Mouse (Mus musculus) T-helper 2 cell (primary cell): ENCODE measurements around the gene Cbx8.

Source experiments
- in situ Hi-C: fragments of 300-600 bp; cut with MboI, MseI; formaldehyde crosslinking; loops from one replicate; pipeline ENCODE4 v1.15.1; 2025; ENCODE audit warnings: high pct_unique_total_duplicates

Gene Cbx8

GRCm38 (mm10) chr11:119079445-119079837, 38.7 kb upstream of the Cbx8 start:
- in situ Hi-C loops: no loop called here

- in situ Hi-C loops: no loop called here
These were observed 38.1 kb upstream of the Cbx8 start for GRCm38 (mm10) chr11:119078691-119079444.

- in situ Hi-C loops: no loop called here
These were observed 37.0 kb upstream of the Cbx8 start for GRCm38 (mm10) chr11:119077755-119078154.

DNA sequence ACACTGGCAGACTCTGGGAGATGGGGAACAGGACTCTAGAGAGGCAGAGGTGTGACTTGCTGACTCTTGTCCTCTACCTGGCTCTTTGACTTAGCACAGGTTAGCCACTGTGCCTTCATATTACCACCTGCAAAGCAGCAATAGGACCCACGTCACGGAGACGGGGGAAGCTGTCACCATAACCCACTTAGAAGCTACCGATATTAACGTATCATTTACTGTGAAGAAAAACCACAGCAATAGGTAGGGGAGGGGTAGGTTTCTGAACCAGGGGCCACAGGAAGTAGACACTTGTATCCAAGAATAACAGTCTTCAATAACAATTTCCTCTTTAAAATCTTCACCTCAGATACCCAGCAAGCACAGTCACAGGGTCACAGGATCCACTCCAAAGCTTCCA, 35.0 kb upstream of the Cbx8 start:
- in situ Hi-C loops: no loop called here

DNA sequence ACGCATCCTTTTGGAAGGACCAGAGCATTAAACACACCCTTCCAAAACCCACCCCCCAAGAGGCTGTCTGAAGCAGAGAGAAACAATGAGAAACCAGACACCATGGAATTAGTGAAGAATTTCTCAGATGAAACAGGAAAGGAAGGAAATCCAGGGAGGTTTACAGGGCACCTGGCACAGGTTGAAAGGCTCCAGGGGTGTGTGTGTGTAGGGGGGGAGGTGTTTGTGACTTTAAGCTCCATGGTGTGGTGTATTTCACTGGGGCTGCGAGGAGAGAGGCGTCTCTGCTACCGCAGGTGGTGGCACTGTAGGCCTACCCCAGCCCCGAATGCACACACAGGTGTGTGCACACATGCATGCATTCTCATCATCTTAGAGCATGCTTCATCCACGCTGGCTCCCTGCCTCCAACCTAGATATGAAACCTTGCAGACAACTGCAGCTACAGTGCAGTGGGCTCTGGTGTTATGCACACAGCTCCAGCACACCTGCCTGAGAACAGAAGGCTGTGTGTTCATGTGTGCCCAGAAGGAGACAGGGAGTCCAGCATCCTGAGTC, 33.2 kb upstream of the Cbx8 start:
- in situ Hi-C loops: no loop called here

DNA sequence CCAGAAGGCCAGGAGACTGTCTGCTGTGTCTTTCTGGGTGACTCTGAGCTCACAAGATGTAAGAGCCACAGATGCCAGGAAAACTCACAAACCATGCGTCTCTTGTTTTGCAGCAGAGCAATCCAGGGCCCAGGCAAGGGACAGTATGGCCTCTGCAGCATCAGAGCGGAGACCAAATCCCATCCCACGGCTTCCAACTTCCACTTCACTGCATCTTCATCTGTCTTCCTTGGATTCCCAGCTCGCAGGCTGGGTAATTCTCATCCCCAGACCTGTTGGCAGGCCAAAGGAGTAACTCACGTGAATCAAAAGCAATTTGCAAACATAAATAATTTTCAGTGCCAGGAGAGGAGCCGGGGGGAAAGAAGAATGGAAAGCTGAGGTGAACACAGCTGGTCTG, 32.2 kb upstream of the Cbx8 start:
- in situ Hi-C loops: no loop called here

GRCm38 (mm10) chr11:119072239-119072638, 31.5 kb upstream of the Cbx8 start:
- in situ Hi-C loops: no loop called here

GRCm38 (mm10) chr11:119066841-119067240, 26.1 kb upstream of the Cbx8 start:
- in situ Hi-C loops: no loop called here

GRCm38 (mm10) chr11:119059256-119059655, 18.5 kb upstream of the Cbx8 start:
- in situ Hi-C loops: no loop called here

DNA sequence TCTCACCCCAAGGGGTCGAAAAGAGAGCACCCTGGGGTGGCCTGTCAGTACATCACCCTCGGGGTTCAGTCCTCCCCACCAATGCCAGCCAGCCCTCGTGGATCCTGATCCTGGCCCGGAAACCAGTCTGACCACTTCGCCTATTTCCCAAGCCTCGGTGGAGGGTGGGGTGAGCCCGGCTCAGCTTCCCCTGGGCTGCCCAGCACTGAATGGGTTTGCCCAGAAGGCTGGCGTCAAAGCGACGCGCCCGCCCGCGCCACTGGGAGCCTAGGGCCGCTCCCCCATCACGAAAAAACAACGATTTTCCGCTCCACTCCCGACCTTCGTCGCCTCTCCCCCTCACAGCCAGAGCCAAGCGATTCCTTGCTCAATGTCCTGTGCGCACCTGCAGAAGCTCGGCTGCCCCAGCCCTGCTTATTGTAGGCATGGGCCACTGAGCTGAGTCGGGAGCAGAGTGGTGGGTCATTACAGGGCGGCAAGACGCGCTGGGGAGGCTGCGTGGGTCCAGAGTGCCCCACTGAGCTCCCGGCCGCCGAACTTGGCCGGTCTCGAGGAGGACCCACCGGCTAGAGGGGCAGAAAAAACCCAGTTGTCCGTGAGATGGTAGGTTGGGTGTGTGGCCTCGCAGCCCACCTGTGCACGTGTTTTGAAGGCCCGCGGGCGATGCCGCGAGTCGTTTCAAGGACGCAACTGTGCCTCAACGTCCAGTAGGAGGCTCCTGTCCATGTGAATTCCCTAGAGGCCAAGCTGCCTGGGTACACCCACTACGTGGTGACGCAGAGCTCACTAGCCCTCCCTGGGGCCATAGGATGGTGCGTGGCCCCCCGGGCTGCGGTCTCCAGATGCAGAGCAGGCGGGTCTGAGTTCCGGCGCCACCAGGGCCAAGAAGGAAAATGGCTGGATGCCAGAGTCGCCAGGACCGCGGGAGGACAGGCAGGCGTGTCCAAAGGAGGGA, 17.5 kb upstream of the Cbx8 start:
- in situ Hi-C loops: no loop called here

- in situ Hi-C loops: no loop called here
These were observed 16.5 kb upstream of the Cbx8 start for GRCm38 (mm10) chr11:119057291-119057690.

- in situ Hi-C loops: no loop called here
These were observed 15.8 kb upstream of the Cbx8 start for GRCm38 (mm10) chr11:119056301-119057211.

DNA sequence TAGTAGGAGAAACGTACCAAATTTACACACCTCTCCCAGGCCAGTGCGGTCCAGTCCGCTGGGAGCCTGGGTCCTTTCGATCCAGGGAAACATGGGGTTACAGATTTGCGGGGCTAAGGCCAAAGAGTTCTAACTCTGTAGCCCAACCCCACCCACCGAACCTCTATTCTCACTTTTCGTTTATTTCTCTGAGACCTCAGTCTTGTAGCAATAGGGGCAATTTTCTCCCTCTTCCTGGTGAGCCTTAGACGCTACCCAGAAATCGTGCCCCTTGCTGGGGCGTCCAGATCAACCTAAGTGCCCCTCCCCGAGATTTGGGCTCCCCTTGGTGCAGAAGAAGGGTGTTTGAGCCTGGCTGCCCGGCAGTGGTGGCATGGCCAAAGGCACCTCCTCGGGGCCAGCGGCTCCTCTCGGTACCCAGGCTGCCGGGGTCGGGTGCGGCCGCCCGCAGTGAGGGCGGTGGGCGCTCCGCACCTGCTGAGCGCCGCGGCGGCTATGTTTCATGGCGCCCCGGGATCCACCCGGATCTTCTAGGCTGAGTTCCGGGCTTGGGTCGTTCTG, 14.9 kb upstream of the Cbx8 start:
- in situ Hi-C loops: no loop called here

- in situ Hi-C loops: loop anchor here (5.0 kb wide), 1 partner anchor 33 kb away; the partner anchor contains the start of gene Cbx4
These were observed 13.9 kb upstream of the Cbx8 start for GRCm38 (mm10) chr11:119054351-119055345.

DNA sequence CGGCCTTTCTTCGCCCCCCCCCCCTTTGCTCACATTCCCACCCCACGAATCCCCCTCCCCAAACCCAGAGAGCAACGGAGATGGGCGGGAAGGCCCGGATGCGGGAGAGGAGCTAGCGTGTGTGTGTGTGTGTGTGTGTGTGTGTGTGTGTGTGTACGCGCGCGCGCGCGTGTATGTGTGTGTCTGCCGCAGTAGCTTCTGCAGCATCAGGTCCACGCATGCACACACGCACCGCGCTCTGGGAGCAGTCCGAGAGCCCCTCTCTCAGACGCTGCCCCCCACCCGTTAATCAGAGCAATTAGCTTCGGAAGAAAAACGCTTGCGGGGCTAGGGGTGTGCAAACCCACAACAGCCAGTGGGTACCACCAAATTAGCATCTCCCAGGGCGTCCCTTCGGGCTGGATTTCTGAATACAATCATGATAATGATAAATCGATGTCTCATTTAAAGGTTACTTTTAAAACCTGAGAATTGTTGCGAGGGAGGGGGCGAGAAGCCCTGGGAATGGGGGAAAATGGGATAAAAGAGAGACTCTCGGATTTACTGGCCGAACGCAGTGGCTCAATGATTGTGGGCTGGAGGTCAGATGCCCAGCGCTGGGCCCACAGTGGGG, 13.1 kb upstream of the Cbx8 start:
- in situ Hi-C loops: loop anchor here (5.0 kb wide), 1 partner anchor 33 kb away; the partner anchor contains the start of gene Cbx4

DNA sequence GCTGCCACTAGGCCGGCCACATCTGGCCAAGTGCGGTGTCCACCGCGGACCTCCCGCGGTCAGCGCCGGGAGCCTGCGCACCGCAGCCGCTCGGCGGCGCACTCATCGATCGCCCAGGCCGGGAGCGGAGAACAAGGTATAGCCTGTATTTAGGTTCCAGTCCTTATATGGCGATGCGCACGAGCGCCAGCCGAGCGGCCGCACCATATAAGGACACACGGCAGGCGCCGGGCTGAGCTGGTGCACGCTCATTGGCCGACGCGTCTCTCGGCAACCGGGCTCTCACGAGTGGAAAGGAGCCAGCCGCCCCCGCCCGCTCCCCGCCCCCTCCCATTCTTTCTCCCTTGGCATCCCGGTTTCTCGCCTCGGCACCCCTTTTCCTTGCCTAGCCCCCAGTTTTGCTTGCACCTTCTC, 12.5 kb upstream of the Cbx8 start:
- in situ Hi-C loops: loop anchor here (5.0 kb wide), 1 partner anchor 34 kb away; the partner anchor contains the start of gene Cbx4

DNA sequence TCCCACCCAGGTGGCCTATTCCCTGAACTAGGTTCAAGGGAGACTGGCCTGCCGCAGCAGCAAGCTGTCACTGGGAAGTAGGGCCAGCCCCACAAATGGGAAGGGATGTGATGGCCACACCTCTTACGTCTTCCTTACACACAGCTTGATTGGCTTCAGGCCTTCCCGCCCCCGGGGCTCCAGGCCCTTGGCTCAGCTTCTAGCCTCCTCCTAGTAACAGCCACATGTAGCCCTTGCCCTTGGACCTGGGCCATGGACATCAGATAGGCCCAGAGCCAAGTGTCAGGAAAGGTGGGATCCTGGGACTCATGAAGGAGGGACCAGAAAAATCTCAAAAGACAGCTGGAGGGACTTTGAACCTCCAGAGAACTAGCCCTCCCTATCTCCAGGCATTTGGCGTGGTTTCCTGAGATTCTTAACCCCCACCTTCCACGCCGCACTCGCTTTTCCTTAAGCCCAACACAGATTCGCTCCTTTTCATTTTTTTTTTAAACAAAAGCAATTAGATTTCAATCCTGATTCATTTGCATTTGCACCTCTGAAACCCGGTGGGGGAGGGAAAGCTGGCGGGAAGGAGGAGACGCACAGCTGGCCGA, 12.0 kb upstream of the Cbx8 start:
- in situ Hi-C loops: loop anchor here (5.0 kb wide), 1 partner anchor 35 kb away; the partner anchor contains the start of gene Cbx4

GRCm38 (mm10) chr11:119051927-119052660, 11.3 kb upstream of the Cbx8 start:
- in situ Hi-C loops: loop anchor here (5.0 kb wide), 1 partner anchor 35 kb away; the partner anchor contains the start of gene Cbx4
